Mouse (Mus musculus): Measurements from ENCODE around the gene Peg3.
"Not testable (repeated sequence)": the region's sequence is repeated elsewhere in the genome, so short reads cannot be mapped to it uniquely, and the experiment has no call there.

Gene Peg3

DNA sequence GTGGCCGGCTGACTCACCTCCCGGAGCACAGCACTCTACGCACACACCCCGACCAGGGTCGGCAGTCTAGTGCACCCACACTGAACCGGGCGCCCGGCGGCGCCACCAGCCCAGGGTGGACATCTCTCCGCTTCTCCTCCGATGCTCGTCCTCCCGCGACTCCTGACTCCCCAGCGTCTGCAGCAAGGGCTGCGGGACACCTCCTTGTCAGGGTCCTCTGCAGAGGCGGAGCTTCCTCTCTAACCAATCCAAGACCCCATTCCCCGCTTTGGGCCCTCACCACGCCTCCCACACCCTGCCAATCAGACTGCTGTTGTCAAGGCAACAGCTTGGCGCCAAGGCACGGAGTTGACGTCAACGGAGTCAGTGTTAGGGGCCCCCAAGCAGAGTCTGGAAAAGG lies at the start of gene Peg3, which contains the start of gene Usp29:
Gene Peg3, minus strand, starts transcription at position 191 of the 400 bp plus-strand sequence.
Gene Usp29, plus strand, starts transcription at position 338 of the 400 bp plus-strand sequence.
- peak; percentile 71 for DNase-seq (ENCODE audit: low spot score)

GRCm38 (mm10) chr7:6779172-6779571 lies 48.9 kb upstream of the Peg3 start:
- no peak for DNase-seq (ENCODE audit: low spot score)

DNA sequence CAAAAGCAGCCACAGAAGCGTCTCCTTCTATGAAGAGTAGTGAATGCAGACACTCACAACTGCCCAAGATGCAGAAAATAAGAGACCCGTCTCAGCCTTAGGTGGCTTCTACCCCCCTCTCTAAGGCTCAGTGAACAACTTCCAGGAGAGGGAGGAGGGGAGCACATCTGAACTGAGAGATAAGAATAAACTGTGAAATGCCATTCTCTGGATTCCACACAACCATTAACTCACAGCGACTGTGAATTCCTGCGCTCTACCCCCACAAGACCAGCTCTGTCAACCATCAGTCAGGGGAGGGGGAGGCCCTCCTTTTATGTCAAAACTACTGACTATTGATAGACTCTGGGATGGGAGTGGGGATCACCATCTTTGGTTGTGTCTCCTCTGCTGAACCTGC lies 47.5 kb upstream of the Peg3 start:
- DNase-seq (ENCODE audit: low spot score), result no peak

- peak; percentile 7 for DNase-seq (ENCODE audit: low spot score)
These were observed 46.9 kb upstream of the Peg3 start for GRCm38 (mm10) chr7:6777107-6777506.

DNA sequence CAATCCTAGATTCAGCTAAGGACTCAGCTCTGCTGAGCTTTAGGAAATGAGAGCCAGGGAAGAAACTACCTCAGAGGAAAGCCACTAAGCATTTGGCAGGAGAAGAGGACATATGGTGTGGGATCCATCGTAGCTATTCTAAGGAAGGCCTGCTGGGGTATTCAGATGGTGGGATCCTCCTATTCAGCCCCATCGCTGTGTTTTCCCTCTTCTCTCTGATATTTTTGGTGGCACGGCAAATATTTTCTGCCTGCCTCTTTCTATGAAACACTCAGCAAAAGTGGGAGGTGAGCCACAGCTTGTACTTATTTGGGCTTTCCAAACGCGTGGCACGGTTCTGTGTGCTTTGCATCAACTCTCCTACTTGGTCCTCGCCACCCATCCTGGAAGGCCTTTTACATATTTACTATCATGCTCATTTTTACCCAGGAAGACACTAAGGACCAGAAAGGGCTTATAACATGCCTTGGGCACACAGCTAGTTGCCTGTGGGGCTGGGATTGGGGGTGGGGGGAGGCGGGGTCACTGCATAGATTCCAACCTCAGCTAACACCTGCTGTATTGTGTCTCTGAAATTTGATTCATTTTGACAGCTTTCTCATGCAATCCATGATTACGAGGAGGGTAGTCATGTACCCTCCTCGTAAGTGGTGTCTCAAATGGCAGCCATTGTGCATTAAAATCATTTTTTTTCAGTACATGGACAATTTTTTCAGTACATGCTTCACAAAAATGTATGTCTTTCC lies 46.3 kb upstream of the Peg3 start:
- DNase-seq (ENCODE audit: low spot score), result no peak

DNA sequence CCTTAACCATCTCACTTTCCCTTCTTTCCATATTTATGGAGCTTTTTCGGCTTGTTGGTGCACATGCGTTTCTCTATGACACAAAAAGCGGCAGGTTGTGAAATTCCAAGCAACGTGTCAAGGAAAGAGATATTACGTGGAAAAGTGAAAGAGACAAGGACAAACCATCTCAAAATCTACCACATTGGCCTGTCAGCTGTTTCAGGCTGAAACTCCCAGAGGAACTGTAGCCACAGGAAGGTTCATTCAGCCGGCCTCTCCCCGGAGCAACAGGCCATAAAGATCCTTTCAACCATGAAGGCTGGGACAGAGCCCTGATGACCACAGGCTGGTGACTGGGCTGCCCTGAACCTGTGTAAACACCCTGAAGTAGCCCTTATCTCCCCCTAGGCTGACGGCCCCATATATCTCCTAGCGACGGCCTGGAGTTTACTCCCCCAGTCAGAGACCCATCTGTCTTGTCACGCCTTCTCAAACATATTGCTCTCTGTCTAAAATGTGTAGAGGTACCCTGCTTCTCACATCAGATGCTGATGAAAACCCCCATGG lies 43.7 kb upstream of the Peg3 start:
- DNase-seq (ENCODE audit: low spot score), result not testable (repeated sequence)

GRCm38 (mm10) chr7:6770286-6770685 lies 40.1 kb upstream of the Peg3 start:
- no peak for DNase-seq (ENCODE audit: low spot score)

DNA sequence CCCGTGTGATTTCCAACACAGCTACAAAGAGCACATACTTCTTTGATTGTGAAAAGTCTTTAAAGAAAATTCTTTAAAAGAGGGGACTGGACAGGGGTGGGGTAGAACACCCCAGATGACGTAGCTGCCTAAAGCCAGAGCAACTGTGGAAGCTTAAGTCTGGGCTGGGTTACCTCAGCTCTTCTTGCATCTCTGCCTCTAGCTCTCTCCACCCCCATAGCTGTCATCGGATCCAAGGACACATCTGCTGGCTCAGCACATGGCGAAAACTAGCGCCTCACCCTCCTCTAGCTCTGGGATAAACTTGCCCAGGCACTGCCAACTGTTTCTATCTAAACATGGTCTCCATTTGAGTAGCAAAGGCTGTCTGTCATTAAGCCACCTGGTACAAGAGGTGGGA lies 35.0 kb upstream of the Peg3 start:
- DNase-seq (ENCODE audit: low spot score), result no peak

- DNase-seq (ENCODE audit: low spot score), result no peak
These were observed 29.9 kb upstream of the Peg3 start for GRCm38 (mm10) chr7:6760170-6760569.

GRCm38 (mm10) chr7:6759698-6760097 lies 29.5 kb upstream of the Peg3 start:
- DNase-seq (ENCODE audit: low spot score), result no peak

GRCm38 (mm10) chr7:6756777-6757291 lies 26.6 kb upstream of the Peg3 start:
- no peak for DNase-seq (ENCODE audit: low spot score)

DNA sequence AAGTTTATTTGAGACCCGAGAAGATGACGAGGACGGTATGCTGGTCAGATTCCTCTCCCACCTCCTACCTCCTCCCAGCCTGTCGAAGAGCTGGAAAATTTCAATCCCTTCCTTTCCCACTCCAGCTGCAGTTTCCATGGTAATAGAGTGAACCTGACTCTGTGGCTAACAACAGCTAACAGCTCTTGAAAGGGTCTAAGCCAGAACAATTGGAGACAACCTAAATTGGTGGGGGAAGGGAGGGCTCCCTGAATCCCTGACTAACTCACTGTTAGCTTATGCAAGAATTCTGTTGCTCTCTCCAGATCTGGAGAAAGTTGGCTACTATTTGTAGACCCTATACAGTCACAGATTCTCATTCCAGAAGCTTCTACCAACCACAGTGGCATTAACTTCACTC lies 23.2 kb upstream of the Peg3 start:
- no peak for DNase-seq (ENCODE audit: low spot score)

- no peak for DNase-seq (ENCODE audit: low spot score)
These were observed 19.0 kb upstream of the Peg3 start for GRCm38 (mm10) chr7:6749196-6749595.

DNA sequence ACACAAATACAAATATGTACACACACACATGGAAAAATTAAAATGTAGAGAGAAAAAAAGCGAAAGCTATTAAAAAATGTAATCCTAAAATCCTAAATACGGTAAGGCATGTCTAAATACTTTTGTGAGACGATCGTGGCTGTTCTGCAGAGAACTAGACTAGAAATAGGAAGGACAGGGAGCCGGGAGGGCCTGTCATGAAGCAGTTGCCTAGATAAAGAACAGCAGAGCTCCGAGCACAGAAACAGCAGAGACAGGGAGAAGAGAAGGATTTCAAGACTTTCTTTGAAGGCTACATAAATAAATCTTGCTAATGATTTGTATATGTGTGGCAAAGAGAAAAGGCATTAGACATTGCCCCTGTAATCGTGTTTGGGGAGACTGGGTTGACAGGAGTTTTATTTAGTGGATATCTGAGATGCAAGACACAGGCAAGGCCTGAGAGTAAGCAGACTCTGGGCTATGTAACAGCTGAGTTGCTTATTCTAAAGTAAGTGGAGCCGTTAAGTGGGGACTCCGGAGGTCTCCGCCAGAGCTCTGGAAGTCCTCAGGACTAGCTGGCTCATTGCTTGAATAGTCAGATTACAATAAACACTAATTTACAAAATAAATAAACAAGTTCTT lies 14.2 kb upstream of the Peg3 start:
- no peak for DNase-seq (ENCODE audit: low spot score)

- no peak for DNase-seq (ENCODE audit: low spot score)
These were observed 5.8 kb upstream of the Peg3 start for GRCm38 (mm10) chr7:6736060-6736459.

GRCm38 (mm10) chr7:6731930-6732329 lies 1.7 kb upstream of the Peg3 start:
- no peak for DNase-seq (ENCODE audit: low spot score)

DNA sequence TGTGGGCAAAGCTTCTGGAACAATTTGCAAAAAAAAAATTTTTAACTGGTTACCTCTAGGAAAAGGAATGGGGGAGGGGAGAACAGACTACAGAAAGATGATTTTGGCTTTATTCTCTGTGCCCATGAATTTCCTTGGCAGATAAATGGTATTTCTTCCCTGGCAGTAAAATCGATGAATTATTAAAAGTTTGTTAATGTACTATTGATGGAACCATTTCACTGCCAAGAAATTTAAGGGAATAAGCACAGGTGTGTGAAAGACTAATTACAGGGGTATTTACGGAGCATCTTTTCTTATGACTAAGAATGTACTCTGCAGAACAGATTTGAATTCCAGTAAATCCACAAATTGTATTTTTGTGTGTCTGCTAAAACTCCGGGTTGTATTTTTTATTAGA lies 1.1 kb upstream of the Peg3 start:
- no peak for DNase-seq (ENCODE audit: low spot score)

DNA sequence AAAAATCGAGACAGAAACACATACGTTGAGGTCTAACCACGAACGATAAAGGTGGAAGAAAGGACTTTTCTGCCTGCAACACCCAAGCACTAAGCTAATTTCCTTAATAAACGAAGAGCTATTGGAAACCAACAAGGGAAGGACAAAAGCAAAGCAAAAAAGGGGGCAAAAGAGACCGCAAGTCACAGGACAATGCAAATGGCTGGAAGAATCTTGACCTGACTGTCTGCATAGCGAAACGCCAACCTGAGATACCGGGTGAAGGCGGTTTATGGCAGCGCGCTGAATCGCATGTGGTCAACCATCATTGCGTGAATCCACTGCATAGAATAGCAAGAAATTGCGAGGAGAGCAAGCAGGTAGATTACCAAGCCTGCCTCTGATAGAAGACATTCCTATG lies 570 bp upstream of the Peg3 start:
- DNase-seq (ENCODE audit: low spot score), result no peak

- DNase-seq (ENCODE audit: low spot score), result peak; percentile 95
These were observed 992 bp downstream of the Peg3 start for GRCm38 (mm10) chr7:6729061-6729817.

DNA sequence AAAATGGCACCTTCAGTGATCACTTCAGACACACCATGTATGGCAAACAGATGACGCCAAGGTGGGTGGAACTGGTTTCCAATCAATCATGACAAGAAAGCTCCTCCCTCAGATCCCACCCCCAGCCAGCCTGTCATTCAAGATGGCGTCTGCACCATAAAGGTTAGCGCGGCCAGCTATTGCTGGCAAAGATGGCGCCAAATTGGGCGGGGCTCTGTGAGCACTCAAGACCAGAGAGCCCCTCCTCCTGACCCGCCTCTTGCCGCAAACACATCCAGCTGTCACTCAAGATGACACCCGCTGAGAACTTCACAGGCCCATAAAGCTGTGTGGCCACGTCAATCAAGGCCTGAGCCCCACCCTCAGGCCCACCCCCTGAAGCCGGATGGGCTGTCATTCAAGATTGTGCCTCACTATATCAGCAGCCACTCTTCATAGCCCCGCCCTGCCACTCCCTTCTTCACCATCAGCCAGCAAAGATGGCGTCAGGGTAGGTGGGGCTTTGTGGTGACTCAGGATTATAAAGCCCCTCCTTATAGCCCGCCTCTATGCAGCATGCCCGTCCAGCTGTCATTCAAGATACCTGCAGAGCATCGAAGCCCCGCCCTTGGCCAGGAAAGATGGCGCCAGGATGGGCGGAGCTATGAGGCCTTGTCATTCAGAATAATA lies 1.8 kb downstream of the Peg3 start:
- peak; percentile 94 for DNase-seq (ENCODE audit: low spot score)

DNA sequence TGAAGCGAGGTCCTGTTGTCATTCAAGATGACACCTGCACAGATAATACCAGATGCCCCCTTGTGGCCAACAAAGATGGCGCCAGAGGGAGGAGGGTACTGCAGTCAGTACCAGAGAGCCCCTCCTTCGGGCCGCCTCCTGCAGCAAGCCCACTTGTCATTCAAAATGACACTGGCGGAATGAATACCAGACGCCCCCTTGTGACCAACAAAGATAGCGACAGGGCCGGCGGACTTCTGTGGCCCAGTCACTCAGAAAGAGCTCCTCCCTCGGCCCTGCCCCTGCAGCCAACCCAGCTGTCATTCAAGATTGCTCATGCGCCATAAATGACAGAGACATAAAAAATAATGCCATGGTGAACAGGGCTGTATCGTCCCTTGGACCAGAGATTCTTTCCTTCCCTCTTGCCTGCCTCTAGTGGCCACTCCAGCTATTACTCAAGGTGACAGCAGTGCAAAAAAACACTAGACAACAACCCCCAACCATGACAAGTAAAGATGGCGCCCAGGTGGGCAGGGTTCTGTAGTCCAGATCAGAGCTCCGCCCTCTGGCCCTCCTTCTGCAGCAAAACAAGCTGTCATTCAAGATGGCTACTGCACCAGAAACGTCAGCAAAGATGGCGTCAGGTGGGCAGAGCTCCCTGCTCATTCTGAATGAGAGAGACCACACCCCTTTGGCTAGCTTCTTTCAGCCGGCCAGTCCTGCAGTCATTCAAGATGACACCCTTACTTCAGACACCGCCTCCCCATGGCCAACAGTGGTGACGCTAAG lies 2.7 kb downstream of the Peg3 start:
- DNase-seq (ENCODE audit: low spot score), result peak; percentile 86

Measured in lung, postnatal 25 days (tissue).